Comparison of ENCODE assay signal across 9 mouse cellular contexts in the genomic region with DNA sequence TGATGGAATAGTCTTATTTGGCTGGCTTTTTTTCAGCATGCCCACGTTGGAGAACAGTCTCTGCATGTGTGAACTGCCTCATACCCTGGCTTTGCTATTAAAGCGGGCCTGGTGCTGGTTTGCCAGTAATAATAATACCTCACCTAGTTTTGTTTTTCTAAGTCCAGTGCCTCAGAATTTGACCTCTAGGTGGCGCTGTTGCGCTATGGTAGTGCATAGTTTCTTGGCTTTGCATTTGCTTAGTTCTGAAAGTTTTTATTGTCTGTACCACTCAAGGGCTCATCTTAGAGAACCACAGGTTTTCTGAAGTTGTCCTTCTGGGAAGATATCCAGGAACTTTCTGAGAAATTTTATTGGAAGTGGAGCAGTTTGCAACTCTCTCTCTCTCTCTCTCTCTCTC. TPM values are rescaled to one million over a fixed set of nuclear protein-coding genes. Genes with fewer than 3 reads are reported as not detected.
DNase-seq lines count a peak whose midpoint lies in the region; ATAC-seq lines count a peak whose summit lies in the region.
"Had no signal": no experiment of that assay in that cellular context is flagged by ENCODE, and none has a peak within 500 bp of the region (broad histone marks: within the 10 kb centered on the region; RNA-seq: fewer than 3 reads in every experiment).

No protein-coding gene starts in this region.

- no peaks in the 10 kb centered on the region for H3K4me1 ChIP-seq in intestine, embryonic 14.5 days (replicated peaks; ENCODE audit: control insufficient read depth, insufficient read depth, low read length)
- no peaks in the 10 kb centered on the region for H3K4me1 ChIP-seq in intestine, embryonic 16.5 days (ENCODE audit: control insufficient read depth, insufficient read depth, low read length)
- H3K4me1 ChIP-seq in hindbrain, embryonic 15.5 days (replicated peaks) = no peaks in the 10 kb centered on the region
- H3K4me1 ChIP-seq: stomach, embryonic 15.5 days had no signal

- H3K27ac ChIP-seq in intestine, embryonic 14.5 days (ENCODE audit: low read depth) = no peak overlapping the region
- no peak overlapping the region for H3K27ac ChIP-seq in intestine, embryonic 16.5 days (ENCODE audit: low read length)
- H3K27ac ChIP-seq in hindbrain, embryonic 15.5 days (replicated peaks) = no peak overlapping the region
- H3K27ac ChIP-seq: stomach, embryonic 15.5 days had no signal

- no peak for ATAC-seq in intestine, embryonic 14.5 days (replicated peaks; ENCODE audit: low FRiP score, low TSS enrichment, low read depth)
- ATAC-seq in intestine, embryonic 16.5 days = no peak
- ATAC-seq in hindbrain, embryonic 15.5 days (ENCODE audit: low FRiP score, low read depth) = 0 out of 2 replicates have a peak, but pooled peaks have one; percentile 51

- no peaks in the 10 kb centered on the region for H3K9me3 ChIP-seq in intestine, embryonic 14.5 days (ENCODE audit: control insufficient read depth, low read length)
- no peaks in the 10 kb centered on the region for H3K9me3 ChIP-seq in intestine, embryonic 16.5 days (ENCODE audit: control insufficient read depth, low read length)
- no peaks in the 10 kb centered on the region for H3K9me3 ChIP-seq in hindbrain, embryonic 15.5 days
- H3K9me3 ChIP-seq: stomach, embryonic 15.5 days had no signal

- no peaks in the 10 kb centered on the region for H3K27me3 ChIP-seq in intestine, embryonic 14.5 days (replicated peaks; ENCODE audit: control insufficient read depth, insufficient read depth, low read length)
- H3K27me3 ChIP-seq in intestine, embryonic 16.5 days (replicated peaks; ENCODE audit: control insufficient read depth, insufficient read depth, low read length) = no peaks in the 10 kb centered on the region
- no peaks in the 10 kb centered on the region; the same call in 1 of the 2 replicates for H3K27me3 ChIP-seq in hindbrain, embryonic 15.5 days
- H3K27me3 ChIP-seq: stomach, embryonic 15.5 days had no signal

- peaks cover 26% of the 10 kb centered on the region for H3K36me3 ChIP-seq in intestine, embryonic 14.5 days (ENCODE audit: control insufficient read depth, insufficient read depth, low read length)
- no peaks in the 10 kb centered on the region; the same call in 1 of the 2 replicates for H3K36me3 ChIP-seq in intestine, embryonic 16.5 days (ENCODE audit: control insufficient read depth, insufficient read depth, low read length)
- H3K36me3 ChIP-seq in hindbrain, embryonic 15.5 days = peaks cover 21% of the 10 kb centered on the region

- H3K9ac ChIP-seq in intestine, embryonic 14.5 days (ENCODE audit: low read length) = no peak overlapping the region
- H3K9ac ChIP-seq in intestine, embryonic 16.5 days (ENCODE audit: low read depth, low read length) = no peak overlapping the region
- H3K9ac ChIP-seq in hindbrain, embryonic 15.5 days = no peak overlapping the region
- H3K9ac ChIP-seq: stomach, embryonic 15.5 days had no signal

- intact Hi-C loops in left cerebral cortex, postnatal 4 days (cut with DNase I) = loop anchor here (5.0 kb wide), 1 partner anchor 737 kb away; no protein-coding TSS in a partner anchor

- no peak overlapping the region for H3K4me3 ChIP-seq in intestine, embryonic 14.5 days (ENCODE audit: low read depth, low read length)
- H3K4me3 ChIP-seq in intestine, embryonic 16.5 days (ENCODE audit: low read length) = no peak overlapping the region
- H3K4me3 ChIP-seq in hindbrain, embryonic 15.5 days = no peak overlapping the region
- H3K4me3 ChIP-seq: stomach, embryonic 15.5 days had no signal

- no peak overlapping the region for H3K4me2 ChIP-seq in intestine, embryonic 14.5 days (ENCODE audit: low read length)
- H3K4me2 ChIP-seq in intestine, embryonic 16.5 days (ENCODE audit: low read depth, low read length) = no peak overlapping the region
- no peak overlapping the region for H3K4me2 ChIP-seq in hindbrain, embryonic 15.5 days
- H3K4me2 ChIP-seq: stomach, embryonic 15.5 days had no signal

- 6% methylated on average over 4 of the region's 4 CpGs for WGBS in intestine, embryonic 14.5 days
- WGBS in intestine, embryonic 16.5 days = 7% methylated on average over 4 of the region's 4 CpGs
- 3% methylated on average over 4 of the region's 4 CpGs for WGBS in hindbrain, embryonic 15.5 days

- DNase-seq in intestine, embryonic 14.5 days (ENCODE audit: low spot score) = peak; percentile 96
- DNase-seq in adrenal gland, adult 18-20 months (ENCODE audit: low spot score in 2 of 2) = peak; percentile 68 to 80
- DNase-seq in embryo, embryonic 11.5 days (ENCODE audit: low read depth, low spot score) = peak; percentile 78
- peak; percentile 75 for DNase-seq in left cerebral cortex, postnatal 4 days
- DNase-seq in retina, adult 2 months (ENCODE audit: low read depth, low spot score) = peak; percentile 50
- peak; percentile 70 for DNase-seq in thymus, postnatal 25 days

RNA-seq across cellular contexts. Expression of gene 4930535I16Rik, which starts 22.0 kb away (rescaled TPM):
- polyA plus RNA-seq in intestine, embryonic 14.5 days (2014; fragmentation: Nextera tagmentation; extraction: Ambion mirVana) = 0.48 TPM in 1 of 2 replicates, not detected in the other
- not detected in 2 replicates for polyA plus RNA-seq in intestine, embryonic 16.5 days (2015; fragmentation: Nextera tagmentation; extraction: Ambion mirVana)
- not detected for total RNA-seq in adrenal gland, adult 18-20 months (2021)
- not detected in 2 replicates for polyA plus RNA-seq in hindbrain, embryonic 15.5 days (2015; fragmentation: Nextera tagmentation; extraction: Ambion mirVana)
- not detected for total RNA-seq in left cerebral cortex, postnatal 4 days (2021)
- polyA plus RNA-seq: stomach, embryonic 15.5 days had no signal

RNA-seq across cellular contexts. Expression of gene Rragc, which starts 22.6 kb away (rescaled TPM):
- 50.6 and 51.9 TPM in 2 replicates for polyA plus RNA-seq in intestine, embryonic 14.5 days (2014; fragmentation: Nextera tagmentation; extraction: Ambion mirVana)
- 52.2 and 52.5 TPM in 2 replicates for polyA plus RNA-seq in intestine, embryonic 16.5 days (2015; fragmentation: Nextera tagmentation; extraction: Ambion mirVana)
- total RNA-seq in adrenal gland, adult 18-20 months (2021) = 10 to 100 TPM; 87.7 to 97.9 TPM
- polyA plus RNA-seq in hindbrain, embryonic 15.5 days (2015; fragmentation: Nextera tagmentation; extraction: Ambion mirVana) = 44.9 and 47.8 TPM in 2 replicates
- total RNA-seq in left cerebral cortex, postnatal 4 days (2021) = 10 to 100 TPM; 45.7 to 48.4 TPM

RNA-seq across cellular contexts. Expression of gene Mycbp, which starts 35.2 kb away (rescaled TPM):
- polyA plus RNA-seq in intestine, embryonic 14.5 days (2014; fragmentation: Nextera tagmentation; extraction: Ambion mirVana) = 86.5 and 97.8 TPM in 2 replicates
- 98.0 and 99.7 TPM in 2 replicates for polyA plus RNA-seq in intestine, embryonic 16.5 days (2015; fragmentation: Nextera tagmentation; extraction: Ambion mirVana)
- total RNA-seq in adrenal gland, adult 18-20 months (2021) = 10 to 100 TPM; 40.4 to 56.8 TPM
- polyA plus RNA-seq in hindbrain, embryonic 15.5 days (2015; fragmentation: Nextera tagmentation; extraction: Ambion mirVana) = 34.2 and 44.3 TPM in 2 replicates
- 10 to 100 TPM; 16.8 to 17.6 TPM for total RNA-seq in left cerebral cortex, postnatal 4 days (2021)
